Mouse (Mus musculus) liver, adult 2 months (tissue): ENCODE results near the gene Golga4. TPM values are rescaled to one million over a fixed set of nuclear protein-coding genes. Genes with fewer than 3 reads are reported as not detected.

ENCODE experiments used
- DNase-seq: peaks from one replicate; pipeline ENCODE4 v3.0.0-alpha.2; 2011; ENCODE audit warnings: low read depth, low spot score; ENCODE audit errors: extremely low read depth
- H3K27ac ChIP-seq: fragments of 200-500 bp; replicated peaks from 2 replicates; pipeline ENCODE4 v1.5.1; 2012; ENCODE audit warnings: low read depth, mild to moderate bottlenecking, control low read depth, inconsistent platforms, low read length; ENCODE audit not compliant: insufficient read depth
- H3K27me3 ChIP-seq: fragments of 200-500 bp; 2 replicates; pipeline ENCODE4 v1.6.1; 2012; ENCODE audit warnings: mild to moderate bottlenecking, moderate library complexity, low read length, inconsistent platforms; ENCODE audit not compliant: control insufficient read depth, insufficient read depth
- H3K36me3 ChIP-seq: fragments of 200-500 bp; 2 replicates; pipeline ENCODE4 v1.6.1; 2012; ENCODE audit warnings: low read length, inconsistent platforms; ENCODE audit not compliant: control insufficient read depth, insufficient read depth
- H3K4me1 ChIP-seq: fragments of 200-500 bp; 2 replicates; pipeline ENCODE4 v1.6.1; 2011; ENCODE audit warnings: low read length; ENCODE audit not compliant: control insufficient read depth, insufficient read depth
- H3K4me3 ChIP-seq: fragments of 200-500 bp; 2 replicates; pipeline ENCODE4 v1.5.1; 2011; ENCODE audit warnings: low read depth, mild to moderate bottlenecking, control low read depth, low read length, moderate library complexity; ENCODE audit not compliant: insufficient read depth
- H3K79me2 ChIP-seq: fragments of 200-500 bp; 2 replicates; pipeline ENCODE4 v1.6.1; 2012; ENCODE audit warnings: inconsistent platforms, mild to moderate bottlenecking, low read length, moderate library complexity; ENCODE audit not compliant: control insufficient read depth, insufficient read depth
- H3K9ac ChIP-seq: fragments of 200-500 bp; 2 replicates; pipeline ENCODE4 v1.6.1; 2012; ENCODE audit warnings: low read depth, mild to moderate bottlenecking, control low read depth, inconsistent platforms, low read length
- CTCF ChIP-seq: fragments of 200-500 bp; IDR thresholded peaks from 2 replicates; pipeline ENCODE4 v1.5.1; 2011; ENCODE audit warnings: low read depth, low read length, control low read depth
- POLR2A ChIP-seq: fragments of 200-500 bp; IDR thresholded peaks from 2 replicates; pipeline ENCODE4 v1.6.1; 2011; ENCODE audit warnings: low read length, control low read depth; ENCODE audit not compliant: insufficient read depth; ENCODE audit errors: extremely low read depth
- WGBS: fragments of 180-500 bp; shearing (Covaris S2); methylation state at CpG from one replicate; pipeline ENCODE4 v1.1.7; 2018; 5-methylcytosine and 5-hydroxymethylcytosine counted together
- polyA plus RNA-seq: library from polyadenylated mRNA; depleted of rRNA; stranded (reverse); fragments of >200 nt; gene quantifications from 2 replicates; pipeline ENCODE4 v1.2.3, GENCODE M21; 2012
- total RNA-seq: library from RNA; depleted of rRNA; stranded (reverse); fragments of >200 nt; gene quantifications from 2 replicates; pipeline ENCODE4 v1.2.3, GENCODE M21; 2014

The Golga4 gene
- total and polyA plus RNA-seq, 2 experiments: 9.0 to 47.3 TPM

GRCm38 (mm10) chr9:118611958-118612581 is 106.0 kb downstream of the Golga4 start:
- Histone ChIP-seq H3K36me3 (no peaks in the 10 kb centered on the region), H3K9ac (peak overlapping the region; percentile 1; the same call in 1 of the 2 replicates), H3K79me2 (peaks cover 9% of the 10 kb centered on the region; the same call in 1 of the 2 replicates), H3K27ac (peak overlapping the region; percentile 66), H3K4me3 (no peak overlapping the region), H3K27me3 (no peaks in the 10 kb centered on the region), H3K4me1 (peaks cover 5% of the 10 kb centered on the region)
- TF ChIP-seq POLR2A (no peak), CTCF (no peak)
- WGBS: 26% methylated on average over 20 of the region's 20 CpGs
- DNase-seq: no peak

GRCm38 (mm10) chr9:118617237-118617636 is 111.2 kb downstream of the Golga4 start:
- H3K79me2 ChIP-seq: peaks cover 9% of the 10 kb centered on the region; the same call in 1 of the 2 replicates
- no peak overlapping the region for H3K27ac ChIP-seq
- no peaks in the 10 kb centered on the region for H3K36me3 ChIP-seq
- TF ChIP-seq CTCF (no peak), POLR2A (no peak)
- H3K4me3 ChIP-seq: no peak overlapping the region
- DNase-seq: no peak
- peaks cover 3% of the 10 kb centered on the region; the same call in 1 of the 2 replicates for H3K4me1 ChIP-seq
- no peak overlapping the region for H3K9ac ChIP-seq
- no peaks in the 10 kb centered on the region for H3K27me3 ChIP-seq
- WGBS: 83% methylated on average over 5 of the region's 5 CpGs

- H3K79me2 ChIP-seq: peaks cover 9% of the 10 kb centered on the region; the same call in 1 of the 2 replicates
- H3K9ac ChIP-seq: no peak overlapping the region
- no peaks in the 10 kb centered on the region for H3K27me3 ChIP-seq
- H3K36me3 ChIP-seq: no peaks in the 10 kb centered on the region
- TF ChIP-seq CTCF (no peak), POLR2A (no peak)
- no peaks in the 10 kb centered on the region for H3K4me1 ChIP-seq
- no peak overlapping the region for H3K27ac ChIP-seq
- no peak overlapping the region for H3K4me3 ChIP-seq
- WGBS: 71% methylated on average over 3 of the region's 3 CpGs
- DNase-seq: no peak
These were observed 112.7 kb downstream of the Golga4 start for GRCm38 (mm10) chr9:118618732-118619250.

- DNase-seq: no peak
- no peaks in the 10 kb centered on the region for H3K4me1 ChIP-seq
- 45% methylated on average over 4 of the region's 4 CpGs for WGBS
These were observed 114.7 kb downstream of the Golga4 start for GRCm38 (mm10) chr9:118620807-118621206.

GRCm38 (mm10) chr9:118621691-118622090 is 115.6 kb downstream of the Golga4 start:
- no peaks in the 10 kb centered on the region for H3K36me3 ChIP-seq
- WGBS: 83% methylated on average over 6 of the region's 6 CpGs
- H3K79me2 ChIP-seq: no peaks in the 10 kb centered on the region; the same call in 1 of the 2 replicates
- TF ChIP-seq POLR2A (no peak), CTCF (no peak)
- DNase-seq: no peak
- no peak overlapping the region for H3K9ac ChIP-seq
- no peak overlapping the region for H3K27ac ChIP-seq
- H3K4me3 ChIP-seq: no peak overlapping the region
- H3K27me3 ChIP-seq: no peaks in the 10 kb centered on the region
- H3K4me1 ChIP-seq: no peaks in the 10 kb centered on the region

More at GRCm38 (mm10) chr9:118620807-118621206, 114.7 kb downstream of the Golga4 start:
- H3K27ac ChIP-seq: no peak overlapping the region
- no peak for TF ChIP-seq CTCF
- no peaks in the 10 kb centered on the region for H3K36me3 ChIP-seq
- H3K9ac ChIP-seq: no peak overlapping the region
- peaks cover under 1% of the 10 kb centered on the region; the same call in 1 of the 2 replicates for H3K79me2 ChIP-seq
- H3K4me3 ChIP-seq: no peak overlapping the region
- no peaks in the 10 kb centered on the region for H3K27me3 ChIP-seq

- no peak for TF ChIP-seq CTCF
- TF ChIP-seq POLR2A: no peak
- Histone ChIP-seq H3K4me3 (no peak overlapping the region), H3K36me3 (no peaks in the 10 kb centered on the region), H3K27me3 (no peaks in the 10 kb centered on the region), H3K79me2 (no peaks in the 10 kb centered on the region; the same call in 1 of the 2 replicates), H3K27ac (no peak overlapping the region), H3K4me1 (no peaks in the 10 kb centered on the region), H3K9ac (no peak overlapping the region)
- 64% methylated on average over 18 of the region's 18 CpGs for WGBS
- DNase-seq: peak; percentile 62
These were observed 116.5 kb downstream of the Golga4 start for GRCm38 (mm10) chr9:118622376-118623166.
